Mouse (Mus musculus) bone marrow, adult 2 months (tissue): ENCODE measurements at regions not wholly inside any gene's neighbourhood (a gene's known extent, or its start where the extent isn't known, plus 50 kb on each side); places are given as distances from the start of the nearest gene placed in this dataset.

ENCODE experiments used
- H3K27ac ChIP-seq: fragments of 200-500 bp; 2 replicates; pipeline ENCODE4 v1.5.1; 2012; ENCODE audit warnings: low read depth, mild to moderate bottlenecking, control low read depth, inconsistent platforms, low read length; ENCODE audit not compliant: control insufficient read depth, poor library complexity, insufficient read depth
- H3K4me1 ChIP-seq: fragments of 200-500 bp; 2 replicates; pipeline ENCODE4 v1.6.1; 2011; ENCODE audit warnings: low read length; ENCODE audit not compliant: control insufficient read depth, insufficient read depth
- H3K4me3 ChIP-seq: fragments of 200-500 bp; replicated peaks from 2 replicates; pipeline ENCODE3; 2011; ENCODE audit warnings: mild to moderate bottlenecking, low read depth, low read length, control low read depth; ENCODE audit not compliant: control insufficient read depth
- CTCF ChIP-seq: fragments of 200-500 bp; IDR thresholded peaks from 2 replicates; pipeline ENCODE4 v1.5.1; 2011; ENCODE audit warnings: low read length, control low read depth; ENCODE audit not compliant: control insufficient read depth, insufficient read depth
- POLR2A ChIP-seq: fragments of 200-500 bp; IDR thresholded peaks from 2 replicates; pipeline ENCODE4 v1.6.1; 2011; ENCODE audit warnings: low read depth, mild to moderate bottlenecking, control low read depth, low read length, borderline replicate concordance; ENCODE audit not compliant: control insufficient read depth
- WGBS: fragments of 180-500 bp; shearing (Covaris S2); methylation state at CpG from one replicate; pipeline ENCODE4 v1.1.7; 2018; 5-methylcytosine and 5-hydroxymethylcytosine counted together

DNA sequence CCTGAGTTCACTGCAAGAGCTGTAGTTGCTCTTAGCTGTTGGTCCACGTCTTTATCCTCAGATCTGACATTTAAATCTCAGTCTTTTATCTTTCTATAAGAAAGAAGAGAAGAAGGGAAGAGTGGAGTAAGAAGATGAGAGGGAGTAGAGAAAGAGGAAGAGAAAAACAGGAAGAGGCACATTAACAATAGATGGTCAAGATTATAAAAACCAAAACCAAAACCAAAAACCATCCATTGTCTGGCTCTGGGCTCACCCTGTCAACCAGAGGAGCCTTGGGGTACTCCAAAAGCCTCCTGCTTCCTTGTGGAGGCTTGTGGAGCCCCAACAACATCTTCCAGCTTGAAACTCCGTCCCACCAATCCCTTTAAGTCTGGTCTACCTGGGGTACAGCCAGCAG, 247.0 kb downstream of the Ankrd50 start:
- TF ChIP-seq POLR2A: no peak
- no peak for TF ChIP-seq CTCF
- H3K4me1 ChIP-seq: no peaks in the 10 kb centered on the region; the same call in 1 of the 2 replicates
- no peak overlapping the region for H3K4me3 ChIP-seq
- WGBS: 37% methylated on average over 2 of the region's 2 CpGs
- no peak overlapping the region; the same call in 1 of the 2 replicates for H3K27ac ChIP-seq

DNA sequence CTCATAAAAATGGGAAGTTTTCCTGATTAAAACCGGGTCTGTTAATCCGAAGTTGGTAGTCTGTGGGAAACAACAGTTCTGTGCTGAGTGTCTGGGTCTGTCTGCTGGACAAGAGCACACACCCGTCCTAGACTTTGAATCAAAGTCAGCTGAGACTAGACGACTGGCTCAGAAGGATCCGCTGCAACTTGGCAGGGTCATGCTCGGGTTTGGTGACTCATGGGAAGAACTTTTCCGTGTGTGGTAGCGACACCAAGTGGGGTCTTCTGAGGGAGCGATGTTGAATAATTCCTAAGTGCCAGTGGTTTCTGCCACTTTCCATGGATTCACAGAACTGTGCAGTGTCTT, 248.9 kb downstream of the Ankrd50 start:
- H3K4me3 ChIP-seq: no peak overlapping the region
- no peak overlapping the region for H3K27ac ChIP-seq
- no peak for TF ChIP-seq CTCF
- no peak for TF ChIP-seq POLR2A
- WGBS: 80% methylated on average over 9 of the region's 9 CpGs
- no peaks in the 10 kb centered on the region; the same call in 1 of the 2 replicates for H3K4me1 ChIP-seq

DNA sequence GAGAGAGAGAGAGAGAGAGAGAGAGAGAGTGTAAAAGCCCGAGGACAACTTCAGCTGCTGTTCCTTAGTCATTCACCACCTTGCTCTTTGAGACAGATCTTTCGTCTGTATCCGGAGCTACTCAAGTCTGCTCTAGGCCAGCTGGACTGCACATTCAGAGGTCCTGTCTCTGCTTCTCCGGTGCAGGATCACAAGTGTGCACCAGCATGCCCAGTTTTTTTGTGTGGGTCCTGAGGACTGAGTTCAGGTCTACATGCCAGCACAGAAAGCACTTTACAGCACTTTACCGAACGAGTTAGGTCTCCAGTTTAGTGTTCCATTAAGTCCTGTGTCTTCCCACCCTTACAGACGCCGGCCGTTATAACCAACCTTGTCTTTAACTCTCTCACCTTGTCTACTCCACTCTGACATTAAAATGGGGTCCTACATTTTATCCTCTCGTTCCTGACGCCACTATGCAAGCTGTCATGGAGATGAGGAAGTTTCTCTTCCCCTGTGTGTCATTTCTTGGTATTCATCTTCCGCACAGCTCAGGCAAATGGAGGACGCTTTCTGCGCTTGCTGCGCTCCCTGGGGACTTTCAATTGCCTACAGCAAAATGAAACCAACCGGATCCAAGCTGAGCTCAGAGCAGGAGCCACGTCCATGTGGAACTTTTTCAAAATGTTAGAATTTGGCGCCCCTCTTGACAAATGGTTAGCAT, 249.5 kb downstream of the Ankrd50 start:
- Histone ChIP-seq H3K4me1 (no peaks in the 10 kb centered on the region; the same call in 1 of the 2 replicates), H3K4me3 (no peak overlapping the region), H3K27ac (no peak overlapping the region)
- WGBS: 74% methylated on average over 18 of the region's 18 CpGs
- TF ChIP-seq POLR2A: no peak
- no peak for TF ChIP-seq CTCF

- WGBS: 74% methylated on average over 4 of the region's 4 CpGs
- no peak overlapping the region for H3K27ac ChIP-seq
Measured at GRCm38 (mm10) chr3:38234534-38234933, 250.1 kb downstream of the Ankrd50 start.

GRCm38 (mm10) chr3:38234006-38234405, 250.6 kb downstream of the Ankrd50 start:
- TF ChIP-seq POLR2A (no peak), CTCF (no peak)
- H3K27ac ChIP-seq: no peak overlapping the region
- 86% methylated on average over 2 of the region's 2 CpGs for WGBS
- H3K4me1 ChIP-seq: no peaks in the 10 kb centered on the region; the same call in 1 of the 2 replicates
- H3K4me3 ChIP-seq: no peak overlapping the region

More at GRCm38 (mm10) chr3:38234534-38234933, 250.1 kb downstream of the Ankrd50 start:
- Histone ChIP-seq H3K4me3 (no peak overlapping the region), H3K4me1 (no peaks in the 10 kb centered on the region; the same call in 1 of the 2 replicates)
- no peak for TF ChIP-seq CTCF
- no peak for TF ChIP-seq POLR2A

DNA sequence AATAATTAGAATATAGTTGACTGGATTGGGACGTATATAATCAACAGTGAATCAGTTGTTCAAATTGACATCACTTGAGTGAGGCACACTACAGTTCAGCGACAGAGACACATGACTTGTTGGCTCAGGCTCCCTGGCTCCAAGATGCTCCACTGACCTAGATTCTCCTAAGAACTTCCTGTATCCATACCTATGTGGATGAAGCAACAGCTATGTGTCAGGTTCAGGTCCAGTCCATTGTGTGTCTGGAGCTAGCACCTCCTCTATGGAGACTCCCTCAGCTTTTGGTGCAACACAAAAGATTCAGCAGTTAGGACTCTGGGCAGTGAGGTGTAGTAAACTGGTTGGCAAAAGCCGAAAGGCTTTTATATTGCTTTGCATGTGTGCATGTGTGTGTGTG, 251.6 kb downstream of the Ankrd50 start:
- Histone ChIP-seq H3K4me1 (no peaks in the 10 kb centered on the region; the same call in 1 of the 2 replicates), H3K27ac (no peak overlapping the region), H3K4me3 (no peak overlapping the region)
- TF ChIP-seq CTCF (no peak), POLR2A (no peak)
- WGBS: 84% methylated on average over 3 of the region's 3 CpGs

- Histone ChIP-seq H3K4me1 (no peaks in the 10 kb centered on the region), H3K4me3 (no peak overlapping the region), H3K27ac (no peak overlapping the region)
- TF ChIP-seq CTCF: no peak
- no peak for TF ChIP-seq POLR2A
- 74% methylated on average over 15 of the region's 15 CpGs for WGBS
Measured at GRCm38 (mm10) chr3:38232111-38233076, 252.2 kb downstream of the Ankrd50 start.

DNA sequence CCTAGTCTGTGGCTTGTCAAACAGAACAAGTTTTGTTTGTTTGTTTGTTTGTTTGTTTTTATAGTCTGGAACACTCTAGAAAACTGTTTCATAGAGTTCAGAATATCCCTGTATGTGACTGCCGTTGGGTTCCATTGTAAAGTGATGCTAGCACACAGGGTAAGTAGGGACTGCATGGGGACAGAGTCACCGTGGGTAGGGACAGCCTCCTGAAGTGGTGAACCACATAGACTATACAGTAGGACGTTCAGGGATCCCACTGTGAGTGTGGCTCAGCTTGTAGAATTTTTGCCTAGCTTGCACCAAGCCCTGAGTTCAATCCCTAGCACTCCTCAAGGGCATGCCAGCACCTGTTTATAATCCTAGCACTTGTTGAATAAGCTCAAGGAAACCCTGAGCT, 253.1 kb downstream of the Ankrd50 start:
- Histone ChIP-seq H3K27ac (no peak overlapping the region), H3K4me3 (no peak overlapping the region), H3K4me1 (no peaks in the 10 kb centered on the region)
- TF ChIP-seq CTCF (no peak), POLR2A (no peak)
- 67% methylated on average over 3 of the region's 3 CpGs for WGBS

DNA sequence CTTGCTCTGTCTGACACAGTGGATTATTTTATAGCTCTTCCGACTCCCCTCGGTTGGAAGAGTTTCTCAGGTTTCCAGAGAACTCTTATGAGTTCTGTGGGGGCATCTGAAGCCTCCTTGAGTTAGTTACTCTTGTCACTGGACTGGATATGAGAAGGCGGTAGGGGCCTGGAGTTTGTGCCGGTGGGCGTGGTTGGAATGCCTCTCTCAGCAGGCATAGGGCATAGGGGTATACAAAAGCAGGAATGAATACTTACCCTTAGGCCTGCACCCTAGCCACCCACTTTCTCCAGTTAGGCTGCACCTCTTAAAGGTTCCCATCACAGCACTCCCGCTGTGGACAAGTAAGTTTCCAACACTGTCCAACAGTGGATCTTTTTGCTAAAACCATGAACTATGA, 253.8 kb downstream of the Ankrd50 start:
- no peak overlapping the region for H3K4me3 ChIP-seq
- 84% methylated on average over 6 of the region's 6 CpGs for WGBS
- no peak for TF ChIP-seq CTCF
- TF ChIP-seq POLR2A: no peak
- H3K27ac ChIP-seq: no peak overlapping the region
- no peaks in the 10 kb centered on the region for H3K4me1 ChIP-seq
